Mouse (Mus musculus) bone marrow macrophage, adult 2 months (primary cell): Measurements from ENCODE around the gene Smg7. TPM values are rescaled to one million over a fixed set of nuclear protein-coding genes. Genes with fewer than 3 reads are reported as not detected.

Experiments
- H3K27ac ChIP-seq: 2 replicates; pipeline ENCODE4 v1.5.1; 2012; ENCODE audit warnings: low read depth, low read length; ENCODE audit not compliant: insufficient read depth
- H3K4me1 ChIP-seq: 2 replicates; pipeline ENCODE4 v1.6.1; 2012; ENCODE audit warnings: low read length; ENCODE audit not compliant: control insufficient read depth, insufficient read depth
- H3K4me3 ChIP-seq: 2 replicates; pipeline ENCODE4 v1.5.1; 2012; ENCODE audit warnings: mild to moderate bottlenecking, low read length, moderate library complexity; ENCODE audit not compliant: insufficient read depth
- CTCF ChIP-seq: IDR thresholded peaks from 2 replicates; pipeline ENCODE4 v1.5.1; 2012; ENCODE audit warnings: low read depth, mild to moderate bottlenecking, low read length, moderate library complexity
- POLR2A ChIP-seq: IDR thresholded peaks from 2 replicates; pipeline ENCODE4 v1.6.1; 2012; ENCODE audit warnings: mild to moderate bottlenecking, low read depth, low read length, borderline replicate concordance
- polyA plus RNA-seq: library from polyadenylated mRNA; stranded (reverse); fragments of >200 nt; gene quantifications from 2 replicates; pipeline ENCODE4 v1.2.4, GENCODE M21; 2012; ENCODE audit not compliant: missing spikeins, insufficient read depth, insufficient read length

The Smg7 gene
- polyA plus RNA-seq, 1 experiment: 31.9 TPM

DNA sequence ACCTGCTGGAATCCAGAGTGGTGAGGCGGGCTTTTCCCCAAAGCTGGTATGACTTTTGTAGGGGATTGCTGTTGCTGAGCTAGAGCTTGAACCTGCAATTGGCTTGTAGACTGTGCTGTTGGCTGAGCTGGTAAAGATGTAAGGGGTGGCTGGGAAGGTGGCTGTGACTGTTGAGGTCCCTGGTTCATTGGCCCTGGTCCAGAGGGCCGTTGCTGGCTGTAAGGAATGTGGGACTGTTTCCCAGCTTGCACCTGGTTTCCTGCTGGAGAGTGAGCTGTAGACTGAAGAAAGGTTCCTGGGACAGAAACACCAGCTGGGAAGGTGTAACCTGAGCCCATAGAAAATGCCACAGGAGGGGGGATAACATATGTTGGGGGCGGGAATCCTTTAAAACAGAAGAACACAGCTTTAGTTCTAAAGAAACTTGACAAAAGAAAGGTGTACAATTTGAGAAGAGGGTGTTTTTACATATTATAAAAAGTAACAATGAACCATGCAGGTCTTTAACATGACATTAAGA, 57.2 kb downstream of the Smg7 start:
- Histone ChIP-seq H3K4me1 (no peaks in the 10 kb centered on the region), H3K27ac (no peak overlapping the region)
- TF ChIP-seq CTCF: no peak
- no peak for TF ChIP-seq POLR2A

DNA sequence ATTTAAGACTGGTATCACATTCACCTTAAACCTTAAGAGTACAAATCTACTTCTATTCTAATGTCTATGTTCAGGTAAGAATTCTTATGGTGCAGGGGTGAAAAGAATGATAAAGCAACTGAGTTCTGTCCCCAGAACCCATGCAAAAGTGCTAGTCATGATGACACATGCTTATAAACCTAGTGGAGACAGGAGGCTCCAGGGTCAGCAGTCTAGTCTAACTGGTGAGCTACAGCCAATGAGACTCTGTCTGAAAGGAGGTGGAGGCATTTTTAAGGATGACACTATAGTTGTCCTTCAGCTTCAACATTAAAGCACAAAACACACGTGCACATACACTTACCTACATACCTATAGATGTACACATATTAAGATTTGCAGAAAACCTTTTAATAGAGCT, 57.8 kb downstream of the Smg7 start:
- TF ChIP-seq CTCF (no peak), POLR2A (no peak)
- no peak overlapping the region for H3K27ac ChIP-seq

More for the DNA sequence above, 57.2 kb downstream of the Smg7 start:
- H3K4me3 ChIP-seq: no peak overlapping the region

DNA sequence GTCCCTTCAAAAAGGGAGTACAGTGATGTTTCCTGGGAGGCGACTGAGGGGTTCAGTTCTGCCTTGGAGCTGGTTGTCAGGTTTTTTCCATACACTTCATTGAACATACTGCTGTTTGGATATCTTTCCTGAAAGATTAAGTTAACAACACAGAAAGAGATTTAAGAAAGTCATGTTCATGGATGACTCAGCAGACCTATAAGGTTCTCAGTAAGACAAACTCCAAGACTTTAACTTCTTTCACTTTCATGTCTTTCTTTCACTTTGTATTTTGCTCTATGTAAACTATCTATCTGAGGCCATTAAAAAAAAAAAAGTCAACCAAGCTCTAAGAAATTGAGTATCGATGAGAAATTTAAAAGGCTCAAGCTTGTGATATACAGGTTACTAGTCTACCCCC, 61.4 kb downstream of the Smg7 start:
- H3K4me1 ChIP-seq: peaks cover 15% of the 10 kb centered on the region

More for the DNA sequence above, 57.8 kb downstream of the Smg7 start:
- Histone ChIP-seq H3K4me3 (no peak overlapping the region), H3K4me1 (no peaks in the 10 kb centered on the region)

DNA sequence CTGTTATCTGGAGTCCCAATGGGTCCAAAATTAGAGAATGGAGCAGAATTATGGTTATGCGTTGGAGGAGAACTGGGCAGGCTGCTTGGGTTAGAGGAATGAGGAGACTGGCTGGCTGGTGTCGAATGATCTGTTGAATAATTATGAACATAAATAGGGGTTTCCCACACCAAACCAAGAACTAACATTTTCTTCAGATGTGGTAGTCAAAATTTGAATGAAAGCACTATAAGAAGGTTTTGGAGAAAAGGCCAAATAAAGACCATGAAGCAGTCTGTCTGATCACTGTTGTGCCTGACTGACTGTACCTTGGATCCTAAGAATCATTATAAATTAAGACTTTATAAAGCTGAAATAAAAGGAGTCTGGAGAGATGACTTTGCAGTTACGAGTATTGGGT, 62.1 kb downstream of the Smg7 start:
- Histone ChIP-seq H3K27ac (no peak overlapping the region), H3K4me1 (peaks cover 15% of the 10 kb centered on the region), H3K4me3 (no peak overlapping the region)
- TF ChIP-seq POLR2A (no peak), CTCF (no peak)

More for the DNA sequence above, 61.4 kb downstream of the Smg7 start:
- Histone ChIP-seq H3K4me3 (no peak overlapping the region), H3K27ac (no peak overlapping the region)
- no peak for TF ChIP-seq CTCF
- TF ChIP-seq POLR2A: no peak

DNA sequence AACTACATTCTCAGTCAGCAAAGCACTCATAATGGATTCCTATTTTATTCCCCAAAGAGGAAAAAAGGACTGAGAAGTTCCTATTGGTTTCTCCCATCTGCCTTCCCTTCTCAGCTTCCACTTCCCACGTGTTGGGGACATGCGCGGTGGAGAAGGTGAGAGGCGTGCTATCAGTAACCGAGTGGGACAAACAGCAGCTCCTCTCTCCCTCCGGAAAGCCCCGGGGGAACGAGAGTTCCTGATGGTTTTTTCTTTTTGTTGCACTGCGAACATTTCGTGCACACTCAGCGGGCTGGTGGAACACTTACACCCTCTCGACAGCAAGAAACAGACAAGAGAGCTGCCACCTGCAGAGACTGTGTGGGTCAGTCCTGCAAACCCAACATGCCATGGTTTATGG, 63.6 kb downstream of the Smg7 start:
- TF ChIP-seq CTCF (no peak), POLR2A (no peak)
- Histone ChIP-seq H3K4me1 (peaks cover 15% of the 10 kb centered on the region), H3K4me3 (no peak overlapping the region), H3K27ac (no peak overlapping the region)

DNA sequence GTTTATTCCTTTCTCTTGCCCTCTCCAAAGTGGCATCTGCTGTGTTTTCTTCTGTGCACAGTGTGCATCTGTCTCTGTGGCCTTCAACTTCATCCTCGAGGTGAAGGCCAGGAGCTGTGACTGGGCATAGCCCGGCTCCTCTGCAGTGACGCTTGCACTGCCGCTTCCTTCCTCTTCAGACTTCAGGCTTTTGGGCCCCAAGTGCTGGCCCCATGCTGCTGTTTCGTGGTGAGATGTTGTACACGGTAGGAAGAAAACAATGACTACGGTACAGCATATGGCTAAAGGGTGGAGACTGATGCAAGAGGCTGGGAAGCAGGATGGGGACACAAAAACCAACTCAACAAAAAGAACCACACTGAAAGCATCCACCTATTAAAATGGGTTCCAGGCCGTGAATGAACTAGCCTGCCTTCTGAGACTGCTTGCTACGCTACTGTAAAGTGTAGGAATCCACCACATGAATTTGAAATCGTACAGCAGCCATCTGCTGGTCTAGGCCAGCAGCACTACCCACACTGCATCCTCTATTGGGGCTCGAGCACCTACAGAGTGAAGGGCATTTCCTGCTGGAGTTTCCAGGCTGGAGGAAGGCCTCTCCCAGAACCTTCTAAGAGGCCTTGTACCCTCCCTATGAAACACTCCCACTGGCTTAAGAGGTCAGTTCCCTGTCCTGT, 64.3 kb downstream of the Smg7 start:
- peak overlapping the region; percentile 13; the same call in 1 of the 2 replicates for H3K27ac ChIP-seq
- TF ChIP-seq POLR2A (no peak), CTCF (no peak)
- peaks cover 15% of the 10 kb centered on the region for H3K4me1 ChIP-seq
- no peak overlapping the region for H3K4me3 ChIP-seq

DNA sequence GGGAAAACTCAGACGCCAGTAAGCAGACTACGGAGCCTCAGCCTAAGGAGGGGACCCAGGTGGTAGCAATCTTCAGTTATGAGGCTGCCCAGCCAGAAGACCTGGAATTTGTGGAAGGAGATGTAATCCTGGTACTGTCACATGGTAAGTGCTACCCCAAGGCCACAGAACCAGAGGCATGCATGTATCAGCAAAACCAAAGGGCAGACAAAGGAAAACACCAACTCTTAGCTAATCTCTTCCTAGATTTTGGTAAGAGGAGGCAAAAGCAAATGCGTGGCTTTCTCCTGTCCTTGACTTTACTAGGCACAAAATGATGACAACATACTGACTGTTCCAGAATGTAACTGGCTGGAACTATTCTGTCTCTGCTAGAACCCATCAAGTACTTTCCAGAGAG, 67.4 kb downstream of the Smg7 start:
- no peak overlapping the region for H3K4me3 ChIP-seq
- peaks cover 28% of the 10 kb centered on the region for H3K4me1 ChIP-seq
- H3K27ac ChIP-seq: no peak overlapping the region
- TF ChIP-seq POLR2A: no peak
- no peak for TF ChIP-seq CTCF

DNA sequence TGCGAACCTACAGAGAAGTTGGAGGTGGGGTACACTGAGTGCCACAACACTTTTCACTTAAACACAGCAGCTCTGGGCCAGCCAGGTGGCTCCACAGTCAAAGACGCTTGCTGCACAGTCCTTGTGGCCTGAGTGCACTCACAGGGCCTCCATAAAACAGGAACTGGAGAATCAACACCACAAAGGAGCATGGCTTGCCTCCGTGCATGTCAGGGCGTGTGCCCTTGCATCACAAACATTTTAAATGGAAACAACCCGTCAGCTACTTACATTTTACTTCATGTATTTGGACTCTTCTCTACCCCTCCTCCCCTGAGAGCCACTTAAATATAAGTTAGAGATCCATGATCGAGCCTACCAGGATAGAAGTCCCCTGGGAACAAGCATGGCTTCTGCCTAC, 70.1 kb downstream of the Smg7 start:
- TF ChIP-seq CTCF: no peak
- no peak for TF ChIP-seq POLR2A
- Histone ChIP-seq H3K27ac (peak overlapping the region; percentile 60), H3K4me1 (peaks cover 16% of the 10 kb centered on the region), H3K4me3 (no peak overlapping the region)

DNA sequence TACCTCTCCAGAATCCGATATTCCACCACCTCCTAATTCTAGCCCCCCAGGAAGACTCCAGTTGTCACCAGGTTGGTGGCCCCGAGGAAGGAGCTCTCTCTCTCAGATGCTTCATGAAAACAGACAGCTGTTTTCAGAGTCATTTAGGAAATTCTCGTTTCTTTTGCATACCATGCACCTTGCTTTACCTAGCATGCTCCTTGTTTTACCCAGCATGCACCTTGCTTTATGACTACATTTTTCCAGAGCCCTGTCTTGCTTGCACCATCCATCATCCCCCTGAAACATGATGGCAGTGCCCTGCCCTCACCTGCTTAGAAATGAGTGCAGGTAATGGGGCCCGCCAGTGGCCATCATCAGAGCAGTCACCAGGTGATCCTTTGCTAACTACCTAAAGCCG, 70.8 kb downstream of the Smg7 start:
- Histone ChIP-seq H3K4me1 (peaks cover 13% of the 10 kb centered on the region), H3K4me3 (no peak overlapping the region), H3K27ac (peak overlapping the region; percentile 60)
- TF ChIP-seq POLR2A: no peak
- no peak for TF ChIP-seq CTCF

DNA sequence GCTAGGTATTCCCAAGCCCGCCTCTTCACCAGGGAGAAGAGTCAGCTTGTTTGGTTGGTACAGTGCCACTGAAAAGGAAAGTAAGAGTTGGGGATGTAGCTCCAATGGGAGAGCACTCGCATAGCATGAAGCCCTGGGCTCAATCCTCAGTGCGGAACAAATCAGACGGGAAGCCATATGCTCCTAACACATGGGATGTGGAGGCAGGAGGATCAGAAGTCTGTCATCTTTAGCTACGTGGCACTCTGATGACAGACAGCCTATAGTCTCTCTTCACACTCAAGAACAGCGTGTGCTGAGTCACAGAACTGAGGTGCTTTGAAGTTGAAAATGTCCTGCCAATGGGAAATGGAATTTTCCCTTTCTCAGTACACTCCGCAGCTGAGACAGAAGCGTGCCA, 71.4 kb downstream of the Smg7 start:
- TF ChIP-seq POLR2A: no peak
- TF ChIP-seq CTCF: no peak
- no peak overlapping the region for H3K27ac ChIP-seq

More for the DNA sequence above, 71.4 kb downstream of the Smg7 start:
- H3K4me1 ChIP-seq: peaks cover 13% of the 10 kb centered on the region
- H3K4me3 ChIP-seq: no peak overlapping the region
